Mouse (Mus musculus): ENCODE results near the gene Zfp934. TPM values are rescaled to one million over a fixed set of nuclear protein-coding genes. Genes with fewer than 3 reads are reported as not detected.
A peak's percentile ranks its signal among the peaks of the same experiment; 100 is the strongest.
"Not testable (repeated sequence)": the region's sequence is repeated elsewhere in the genome, so short reads cannot be mapped to it uniquely, and the experiment has no call there.

Zfp934 gene
- polyA plus RNA-seq (2014; fragmentation: Nextera tagmentation; extraction: Ambion mirVana), result 18.7 and 24.1 TPM in 2 replicates

GRCm38 (mm10) chr13:62571099-62571498 is at the start of gene Zfp934:
Zfp934 (minus strand) TSS chr13:62571199.
- not testable (repeated sequence) for H3K9me3 ChIP-seq (ENCODE audit: control insufficient read depth, low read length); H3K4me2 ChIP-seq (replicated peaks; ENCODE audit: low read depth, low read length); H3K27ac ChIP-seq (ENCODE audit: low read depth, low read length); H3K27me3 ChIP-seq (ENCODE audit: control insufficient read depth, insufficient read depth, low read length); H3K4me1 ChIP-seq (replicated peaks; ENCODE audit: control insufficient read depth, insufficient read depth, low read length); H3K9ac ChIP-seq (ENCODE audit: low read depth, low read length); H3K36me3 ChIP-seq (ENCODE audit: control insufficient read depth, insufficient read depth, low read length); ATAC-seq (ENCODE audit: low FRiP score); DNase-seq (ENCODE audit: low spot score); H3K4me3 ChIP-seq (ENCODE audit: low read depth, low read length)
- 89% methylated on average over 3 of the region's 6 CpGs for WGBS

GRCm38 (mm10) chr13:62617449-62617848 is 46.5 kb upstream of the Zfp934 start:
- ATAC-seq (ENCODE audit: low FRiP score); H3K9me3 ChIP-seq (ENCODE audit: control insufficient read depth, low read length); H3K4me1 ChIP-seq (replicated peaks; ENCODE audit: control insufficient read depth, insufficient read depth, low read length); H3K9ac ChIP-seq (ENCODE audit: low read depth, low read length); H3K4me2 ChIP-seq (replicated peaks; ENCODE audit: low read depth, low read length); H3K27ac ChIP-seq (ENCODE audit: low read depth, low read length); DNase-seq (ENCODE audit: low spot score); H3K4me3 ChIP-seq (ENCODE audit: low read depth, low read length); H3K27me3 ChIP-seq (ENCODE audit: control insufficient read depth, insufficient read depth, low read length); H3K36me3 ChIP-seq (ENCODE audit: control insufficient read depth, insufficient read depth, low read length): not testable (repeated sequence)
- WGBS, result 97% methylated on average over 4 of the region's 4 CpGs

- not testable (repeated sequence) for DNase-seq (ENCODE audit: low spot score); ATAC-seq (ENCODE audit: low FRiP score); H3K9ac ChIP-seq (ENCODE audit: low read depth, low read length); H3K4me2 ChIP-seq (replicated peaks; ENCODE audit: low read depth, low read length); H3K4me3 ChIP-seq (ENCODE audit: low read depth, low read length); H3K36me3 ChIP-seq (ENCODE audit: control insufficient read depth, insufficient read depth, low read length); H3K27ac ChIP-seq (ENCODE audit: low read depth, low read length); H3K4me1 ChIP-seq (replicated peaks; ENCODE audit: control insufficient read depth, insufficient read depth, low read length); H3K9me3 ChIP-seq (ENCODE audit: control insufficient read depth, low read length); H3K27me3 ChIP-seq (ENCODE audit: control insufficient read depth, insufficient read depth, low read length)
- WGBS, result 40% methylated on average over 1 of the region's 1 CpGs
Measured at GRCm38 (mm10) chr13:62561696-62562095, 9.3 kb downstream of the Zfp934 start.

- H3K9me3 ChIP-seq (ENCODE audit: control insufficient read depth, low read length); H3K4me1 ChIP-seq (replicated peaks; ENCODE audit: control insufficient read depth, insufficient read depth, low read length); H3K27me3 ChIP-seq (ENCODE audit: control insufficient read depth, insufficient read depth, low read length); H3K36me3 ChIP-seq (ENCODE audit: control insufficient read depth, insufficient read depth, low read length); H3K27ac ChIP-seq (ENCODE audit: low read depth, low read length): not testable (repeated sequence)
- H3K4me3 ChIP-seq (ENCODE audit: low read depth, low read length), result peak within 1 kb of the TSS; percentile 36
- H3K4me2 ChIP-seq (replicated peaks; ENCODE audit: low read depth, low read length), result 0 out of 2 replicates have a peak within 1 kb of the TSS, but pooled peaks have one; percentile 14
- WGBS, result 4% methylated on average over 25 of the region's 27 CpGs
- ATAC-seq (ENCODE audit: low FRiP score) (peak; percentile 43; the same call in 1 of the 2 replicates), DNase-seq (ENCODE audit: low spot score) (peak; percentile 23)
- peak within 1 kb of the TSS; percentile 47; the same call in 1 of the 2 replicates for H3K9ac ChIP-seq (ENCODE audit: low read depth, low read length)
Measured at GRCm38 (mm10) chr13:62558189-62559110, 12.5 kb downstream of the Zfp934 start, which contains the start of gene Zfp935. Zfp935 (minus strand) TSS chr13:62558511.

DNA sequence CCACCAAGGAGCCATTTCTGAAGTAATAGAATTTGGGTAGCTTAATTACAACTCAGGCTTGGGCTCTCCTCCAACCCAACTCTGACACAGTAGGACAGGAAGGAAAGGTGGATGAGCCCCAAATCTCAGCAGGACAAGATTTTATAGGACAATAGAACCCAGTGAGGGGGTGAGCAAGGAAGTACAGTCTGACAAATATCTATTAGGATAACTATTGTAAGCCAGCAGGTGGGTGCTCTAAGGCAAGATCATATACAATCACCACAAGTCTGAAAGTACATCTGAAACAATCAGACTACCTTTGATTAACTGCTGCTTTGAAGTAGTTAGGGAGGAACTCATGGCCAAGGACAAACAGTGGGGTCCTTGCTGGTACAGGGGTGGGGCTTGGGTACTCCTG is 40.9 kb downstream of the Zfp934 start:
- not testable (repeated sequence) for H3K9me3 ChIP-seq (ENCODE audit: control insufficient read depth, low read length); H3K4me2 ChIP-seq (replicated peaks; ENCODE audit: low read depth, low read length); ATAC-seq (ENCODE audit: low FRiP score); DNase-seq (ENCODE audit: low spot score); H3K4me3 ChIP-seq (ENCODE audit: low read depth, low read length); H3K4me1 ChIP-seq (replicated peaks; ENCODE audit: control insufficient read depth, insufficient read depth, low read length); H3K27me3 ChIP-seq (ENCODE audit: control insufficient read depth, insufficient read depth, low read length); H3K27ac ChIP-seq (ENCODE audit: low read depth, low read length); H3K9ac ChIP-seq (ENCODE audit: low read depth, low read length); H3K36me3 ChIP-seq (ENCODE audit: control insufficient read depth, insufficient read depth, low read length)

DNA sequence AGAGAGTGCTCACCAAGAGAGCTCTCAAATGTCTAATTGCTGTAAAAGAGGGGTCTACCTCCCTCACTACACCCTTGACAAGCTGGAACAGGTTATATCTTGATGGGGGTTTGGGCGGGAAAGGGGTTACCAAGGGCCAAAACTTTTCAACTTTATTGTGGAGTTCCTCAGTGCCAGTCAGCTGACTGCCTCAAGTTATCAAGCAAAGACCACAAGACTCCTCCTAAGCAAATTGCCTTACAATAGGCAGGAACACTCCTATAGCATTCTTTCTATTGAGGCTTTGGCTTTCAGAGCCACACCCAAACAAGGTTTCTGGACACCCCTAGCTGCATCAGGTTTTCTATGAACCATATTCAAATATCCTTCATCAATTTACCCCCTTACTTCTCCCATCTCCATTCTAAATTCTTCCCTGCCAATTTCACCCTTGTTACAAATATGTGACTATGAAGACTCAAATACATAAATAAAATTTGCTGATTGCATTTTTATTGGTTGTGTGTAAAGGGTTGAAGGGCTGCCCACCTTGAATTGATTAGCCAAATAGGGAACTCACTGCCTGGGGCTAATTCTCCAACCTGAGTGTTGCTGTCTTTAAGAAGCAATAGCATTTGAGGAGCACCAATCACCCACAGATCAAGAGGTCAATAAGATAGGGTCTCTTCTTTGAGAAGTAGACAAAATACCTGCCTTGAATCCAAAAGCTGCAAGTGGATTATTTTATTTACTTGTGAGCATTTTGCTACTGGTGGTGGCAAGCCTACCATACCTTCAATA is 60.2 kb downstream of the Zfp934 start:
- not testable (repeated sequence) for H3K9me3 ChIP-seq (ENCODE audit: control insufficient read depth, low read length); ATAC-seq (ENCODE audit: low FRiP score); H3K4me1 ChIP-seq (replicated peaks; ENCODE audit: control insufficient read depth, insufficient read depth, low read length); H3K27ac ChIP-seq (ENCODE audit: low read depth, low read length); H3K9ac ChIP-seq (ENCODE audit: low read depth, low read length); H3K4me2 ChIP-seq (replicated peaks; ENCODE audit: low read depth, low read length); H3K27me3 ChIP-seq (ENCODE audit: control insufficient read depth, insufficient read depth, low read length); H3K36me3 ChIP-seq (ENCODE audit: control insufficient read depth, insufficient read depth, low read length); DNase-seq (ENCODE audit: low spot score); H3K4me3 ChIP-seq (ENCODE audit: low read depth, low read length)
- WGBS, result 88% methylated on average over 1 of the region's 1 CpGs

DNA sequence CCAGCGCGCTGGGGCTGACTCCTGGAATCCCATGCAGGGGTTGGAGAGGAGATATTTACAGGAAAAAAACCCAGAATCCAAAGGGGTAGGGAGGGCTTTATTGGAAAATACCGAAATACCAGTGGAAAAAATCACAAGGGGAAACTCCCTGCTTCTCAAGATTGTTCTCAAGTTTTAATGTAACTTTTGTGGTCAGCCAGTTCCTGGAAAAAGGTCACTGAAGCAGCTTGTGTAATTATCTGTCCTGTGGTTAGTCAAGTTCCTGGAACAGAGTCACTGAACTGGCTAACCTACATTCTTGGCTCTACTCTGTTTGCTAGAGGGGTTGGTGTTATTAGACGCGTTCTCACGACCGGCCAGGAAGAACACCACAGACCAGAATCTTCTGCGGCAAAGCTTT is 98.3 kb downstream of the Zfp934 start:
- not testable (repeated sequence) for H3K4me1 ChIP-seq (replicated peaks; ENCODE audit: control insufficient read depth, insufficient read depth, low read length); H3K27ac ChIP-seq (ENCODE audit: low read depth, low read length); H3K36me3 ChIP-seq (ENCODE audit: control insufficient read depth, insufficient read depth, low read length); H3K27me3 ChIP-seq (ENCODE audit: control insufficient read depth, insufficient read depth, low read length); H3K9me3 ChIP-seq (ENCODE audit: control insufficient read depth, low read length); DNase-seq (ENCODE audit: low spot score); ATAC-seq (ENCODE audit: low FRiP score); H3K9ac ChIP-seq (ENCODE audit: low read depth, low read length); H3K4me2 ChIP-seq (replicated peaks; ENCODE audit: low read depth, low read length); H3K4me3 ChIP-seq (ENCODE audit: low read depth, low read length)
- 95% methylated on average over 8 of the region's 8 CpGs for WGBS

DNA sequence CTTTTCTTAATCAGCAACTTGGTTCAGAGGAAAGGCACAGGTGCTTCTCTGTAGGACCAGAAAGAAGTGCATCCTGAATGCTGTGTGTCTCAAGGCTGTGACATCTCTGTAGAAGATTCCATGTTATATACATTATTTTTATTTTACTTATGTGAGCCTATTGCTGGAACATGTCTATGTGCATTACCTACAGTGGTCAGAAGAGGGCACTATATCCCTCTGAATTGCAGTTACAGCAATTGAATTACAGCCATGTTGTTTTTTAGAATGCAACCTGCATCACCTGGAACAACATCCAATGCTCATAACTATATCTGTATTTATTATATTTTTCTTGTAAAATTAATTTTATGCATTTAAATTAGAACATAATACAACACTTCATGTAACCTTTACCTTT is 101.1 kb downstream of the Zfp934 start:
- H3K9ac ChIP-seq (ENCODE audit: low read depth, low read length); H3K27me3 ChIP-seq (ENCODE audit: control insufficient read depth, insufficient read depth, low read length); ATAC-seq (ENCODE audit: low FRiP score); H3K4me3 ChIP-seq (ENCODE audit: low read depth, low read length); H3K27ac ChIP-seq (ENCODE audit: low read depth, low read length); H3K4me1 ChIP-seq (replicated peaks; ENCODE audit: control insufficient read depth, insufficient read depth, low read length); H3K4me2 ChIP-seq (replicated peaks; ENCODE audit: low read depth, low read length); H3K36me3 ChIP-seq (ENCODE audit: control insufficient read depth, insufficient read depth, low read length); H3K9me3 ChIP-seq (ENCODE audit: control insufficient read depth, low read length): not testable (repeated sequence)
- DNase-seq (ENCODE audit: low spot score), result peak; percentile 38

All from hindbrain, embryonic 11.5 days (tissue).